In genomic region chr6:55443927-55444688, GRCm38 (mm10) we compare ENCODE assay signal across 9 mouse cellular contexts. TPM values are rescaled to one million over a fixed set of nuclear protein-coding genes. Genes with fewer than 3 reads are reported as not detected.
DNase-seq lines count a peak whose midpoint lies in the region; ATAC-seq and TF ChIP-seq lines count a peak whose summit lies in the region.
"Had no signal": no experiment of that assay in that cellular context is flagged by ENCODE, and none has a peak within 500 bp of the region (broad histone marks: within the 10 kb centered on the region; RNA-seq: fewer than 3 reads in every experiment).

No protein-coding gene starts in this region.

- ATAC-seq in embryonic facial prominence, embryonic 14.5 days (ENCODE audit: low read depth): peak; percentile 89
- ATAC-seq in neural tube, embryonic 15.5 days (ENCODE audit: low FRiP score): peak; percentile 93

- H3K4me3 ChIP-seq in gastrocnemius, adult 2 months: no peak overlapping the region
- no peak overlapping the region for H3K4me3 ChIP-seq in embryonic facial prominence, embryonic 14.5 days (ENCODE audit: low read depth, low read length)
- no peak overlapping the region for H3K4me3 ChIP-seq in neural tube, embryonic 15.5 days (replicated peaks)
- H3K4me3 ChIP-seq: lung, embryonic 15.5 days had no signal

- intact Hi-C loops in gastrocnemius, adult 2 months (cut with DNase I): no loop called here

- TF ChIP-seq CTCF in gastrocnemius, adult 2 months (IDR thresholded peaks at IDR 0.05): no peak

- no peaks in the 10 kb centered on the region for H3K4me1 ChIP-seq in embryonic facial prominence, embryonic 14.5 days (ENCODE audit: control insufficient read depth, insufficient read depth, low read length)
- H3K4me1 ChIP-seq in neural tube, embryonic 15.5 days: peaks cover 12% of the 10 kb centered on the region; the same call in 1 of the 2 replicates
- H3K4me1 ChIP-seq: lung, embryonic 15.5 days had no signal

- no peak overlapping the region for H3K9ac ChIP-seq in embryonic facial prominence, embryonic 14.5 days (ENCODE audit: low read depth, low read length)
- H3K9ac ChIP-seq in neural tube, embryonic 15.5 days (replicated peaks): no peak overlapping the region
- H3K9ac ChIP-seq: lung, embryonic 15.5 days had no signal

- peak overlapping the region; percentile 63; the same call in 1 of the 2 replicates for H3K27ac ChIP-seq in gastrocnemius, adult 2 months
- no peak overlapping the region for H3K27ac ChIP-seq in embryonic facial prominence, embryonic 14.5 days (replicated peaks; ENCODE audit: low read depth, low read length)
- peak overlapping the region; percentile 74 for H3K27ac ChIP-seq in neural tube, embryonic 15.5 days (replicated peaks)
- H3K27ac ChIP-seq: lung, embryonic 15.5 days had no signal

- peak; percentile 38 for DNase-seq in gastrocnemius, adult 2 months
- DNase-seq in gastrocnemius, adult 8-10 months (ENCODE audit: low spot score in 2 of 2): no peak
- peak; percentile 73 for DNase-seq in embryonic facial prominence, embryonic 14.5 days (ENCODE audit: low spot score)
- DNase-seq in layer of hippocampus, adult 8-10 months (ENCODE audit: low spot score in 2 of 2): peak; percentile 67 to 79
- DNase-seq in thymus, postnatal 25 days: no peak
- no peak for DNase-seq in yolk sac, embryonic 10.5 days (ENCODE audit: low spot score)
- no peak for DNase-seq in cerebellum, postnatal 25 days

- no peaks in the 10 kb centered on the region for H3K36me3 ChIP-seq in embryonic facial prominence, embryonic 14.5 days (ENCODE audit: control insufficient read depth, insufficient read depth, low read length)
- no peaks in the 10 kb centered on the region for H3K36me3 ChIP-seq in neural tube, embryonic 15.5 days
- H3K36me3 ChIP-seq: lung, embryonic 15.5 days had no signal

- H3K9me3 ChIP-seq in embryonic facial prominence, embryonic 14.5 days (ENCODE audit: control insufficient read depth, low read length): no peaks in the 10 kb centered on the region
- no peaks in the 10 kb centered on the region for H3K9me3 ChIP-seq in neural tube, embryonic 15.5 days (replicated peaks)
- H3K9me3 ChIP-seq: lung, embryonic 15.5 days had no signal

- WGBS in embryonic facial prominence, embryonic 14.5 days: 18% methylated on average over 2 of the region's 2 CpGs
- WGBS in neural tube, embryonic 15.5 days: 6% methylated on average over 2 of the region's 2 CpGs

- H3K27me3 ChIP-seq in embryonic facial prominence, embryonic 14.5 days (replicated peaks; ENCODE audit: control insufficient read depth, insufficient read depth, low read length): no peaks in the 10 kb centered on the region
- H3K27me3 ChIP-seq in neural tube, embryonic 15.5 days (replicated peaks): no peaks in the 10 kb centered on the region

- H3K4me2 ChIP-seq in embryonic facial prominence, embryonic 14.5 days (ENCODE audit: low read depth, low read length): no peak overlapping the region
- no peak overlapping the region for H3K4me2 ChIP-seq in neural tube, embryonic 15.5 days
- H3K4me2 ChIP-seq: lung, embryonic 15.5 days had no signal

RNA-seq across cellular contexts. Expression of gene Adcyap1r1, which starts 7.7 kb away (rescaled TPM):
- under 1 TPM; 0.87 to 0.92 TPM for total RNA-seq in gastrocnemius, adult 2 months (2021)
- total RNA-seq in gastrocnemius, adult 8-10 months (2022): 1 to 10 TPM in 2 of 4 experiments, under 1 TPM in 2; 0.53 to 1.3 (median 0.90) TPM
- polyA plus RNA-seq in embryonic facial prominence, embryonic 14.5 days (2014; fragmentation: Nextera tagmentation; extraction: Ambion mirVana): 5.1 and 5.2 TPM in 2 replicates
- 100 to 1,000 TPM; 130 to 163 (median 141) TPM for total RNA-seq in layer of hippocampus, adult 8-10 months (2022)
- polyA plus RNA-seq in neural tube, embryonic 15.5 days (2015; fragmentation: Nextera tagmentation; extraction: Ambion mirVana): 51.1 and 55.5 TPM in 2 replicates

Comparison
In these comparisons a context has a peak if more than half of its experiments do, and no peak if none do; other contexts are left out.
1. DNase-seq: peak in gastrocnemius, adult 2 months (single experiment), embryonic facial prominence, embryonic 14.5 days (single experiment) and layer of hippocampus, adult 8-10 months (2 of 2); none in gastrocnemius, adult 8-10 months (0 of 2), thymus, postnatal 25 days (single experiment), yolk sac, embryonic 10.5 days (single experiment) and cerebellum, postnatal 25 days (0 of 2).
2. RNA of gene Adcyap1r1, which starts 7.7 kb away (total RNA-seq): 130 to 163 TPM in layer of hippocampus, adult 8-10 months; 0.53 to 1.3 TPM in gastrocnemius, adult 8-10 months and 0.87 to 0.92 TPM in gastrocnemius, adult 2 months; every median in the first group is over 10 times any median in the second.